8 mouse cellular contexts compared by ENCODE assay signal in genomic region chr11:57950989-57951388, GRCm38 (mm10). TPM values are rescaled to one million over a fixed set of nuclear protein-coding genes. Genes with fewer than 3 reads are reported as not detected.
DNase-seq lines count a peak whose midpoint lies in the region; ATAC-seq and TF ChIP-seq lines count a peak whose summit lies in the region.

No protein-coding gene starts in this region.

- DNase-seq in adrenal gland, postnatal 10 days: peak; percentile 56
- DNase-seq in adrenal gland, postnatal 4 days (ENCODE audit: low spot score in 2 of 2): no peak
- DNase-seq in left cerebral cortex, adult 18-20 months (ENCODE audit: low spot score in 2 of 2): peak; percentile 26 to 53
- no peak for DNase-seq in left cerebral cortex, adult 8-10 months (ENCODE audit: low spot score in 2 of 2)
- peak; percentile 24 to 59 for DNase-seq in heart, postnatal 14 days
- no peak for DNase-seq in neural tube, embryonic 10.5 days (ENCODE audit: extremely low spot score, low spot score)

- peaks cover 11% of the 10 kb centered on the region for H3K4me1 ChIP-seq in bone marrow macrophage, adult 2 months (ENCODE audit: control insufficient read depth, insufficient read depth, low read length)

- H3K27ac ChIP-seq in bone marrow macrophage, adult 2 months (ENCODE audit: insufficient read depth, low read depth, low read length): no peak overlapping the region

- no peak for TF ChIP-seq CTCF in bone marrow macrophage, adult 2 months (IDR thresholded peaks at IDR 0.05; ENCODE audit: low read depth, low read length)

- intact Hi-C loops in heart, postnatal 14 days (cut with DNase I): loop anchor here (1.0 to 10.0 kb wide), 2 partner anchors 106 to 274 kb away; no protein-coding TSS in a partner anchor

- H3K4me3 ChIP-seq in bone marrow macrophage, adult 2 months (ENCODE audit: insufficient read depth, low read length): peak overlapping the region; percentile 43; the same call in 1 of the 2 replicates

- no peak for TF ChIP-seq POLR2A in bone marrow macrophage, adult 2 months (IDR thresholded peaks at IDR 0.05; ENCODE audit: borderline replicate concordance, low read depth, low read length)

- ATAC-seq in megakaryocyte, adult 5-6 weeks (ENCODE audit: poor library complexity, severe bottlenecking): peak; percentile 69

RNA-seq across cellular contexts. Expression of gene Larp1, which starts 57.9 kb away (rescaled TPM):
- 10 to 100 TPM; 78.6 to 85.0 TPM for total RNA-seq in adrenal gland, postnatal 10 days (2021)
- 100 to 1,000 TPM; 103 to 106 TPM for total RNA-seq in adrenal gland, postnatal 4 days (2021)
- total RNA-seq in left cerebral cortex, adult 18-20 months (2021): 10 to 100 TPM; 87.5 to 89.1 TPM
- total RNA-seq in left cerebral cortex, adult 8-10 months (2022): 10 to 100 TPM; 84.6 to 88.6 (median 86.9) TPM
- 30.4 and 32.4 TPM in 2 replicates for polyA plus RNA-seq in bone marrow macrophage, adult 2 months (2012; ENCODE audit: insufficient read depth, insufficient read length, missing spikeins)
- 10 to 100 TPM; 49.8 to 52.8 TPM for total RNA-seq in heart, postnatal 14 days (2021)
- total RNA-seq in megakaryocyte, adult 5-6 weeks (2015): 62.3 and 65.1 TPM in 2 replicates
- total RNA-seq in megakaryocyte, adult 5-6 weeks (2017): 29.8 and 38.1 TPM in 2 replicates

Comparison
In these comparisons a context has a peak if more than half of its experiments do, and no peak if none do; other contexts are left out.
1. DNase-seq: peak in adrenal gland, postnatal 10 days (single experiment), left cerebral cortex, adult 18-20 months (2 of 2) and heart, postnatal 14 days (2 of 2); none in adrenal gland, postnatal 4 days (0 of 2), left cerebral cortex, adult 8-10 months (0 of 2) and neural tube, embryonic 10.5 days (single experiment).